Mouse (Mus musculus): ENCODE measurements around the gene Rere.

Rere gene

GRCm38 (mm10) chr4:150379313-150379712 lies 97.9 kb downstream of the Rere start:
- DNase-seq (ENCODE audit: low read depth in 2 of 2, low spot score in 2 of 2) = no peak

- DNase-seq (ENCODE audit: low read depth in 2 of 2, low spot score in 2 of 2) = no peak
Measured at GRCm38 (mm10) chr4:150379772-150380171, 98.3 kb downstream of the Rere start.

- no peak for DNase-seq (ENCODE audit: low read depth in 2 of 2, low spot score in 2 of 2)
Measured at GRCm38 (mm10) chr4:150380273-150380672, 98.8 kb downstream of the Rere start.

- no peak for DNase-seq (ENCODE audit: low read depth in 2 of 2, low spot score in 2 of 2)
Measured at GRCm38 (mm10) chr4:150382504-150382903, 101.1 kb downstream of the Rere start.

GRCm38 (mm10) chr4:150384405-150384804 lies 103.0 kb downstream of the Rere start:
- DNase-seq (ENCODE audit: low read depth in 2 of 2, low spot score in 2 of 2) = no peak

- DNase-seq (ENCODE audit: low read depth in 2 of 2, low spot score in 2 of 2) = no peak
Measured at GRCm38 (mm10) chr4:150384899-150385298, 103.5 kb downstream of the Rere start.

- DNase-seq (ENCODE audit: low read depth in 2 of 2, low spot score in 2 of 2) = no peak
Measured at GRCm38 (mm10) chr4:150388518-150388917, 107.1 kb downstream of the Rere start.

- no peak for DNase-seq (ENCODE audit: low read depth in 2 of 2, low spot score in 2 of 2)
Measured at GRCm38 (mm10) chr4:150393607-150394006, 112.2 kb downstream of the Rere start.

GRCm38 (mm10) chr4:150394091-150394490 lies 112.6 kb downstream of the Rere start:
- DNase-seq (ENCODE audit: low read depth in 2 of 2, low spot score in 2 of 2) = no peak

GRCm38 (mm10) chr4:150396339-150396738 lies 114.9 kb downstream of the Rere start:
- DNase-seq (ENCODE audit: low read depth in 2 of 2, low spot score in 2 of 2) = no peak

- no peak for DNase-seq (ENCODE audit: low read depth in 2 of 2, low spot score in 2 of 2)
Measured at GRCm38 (mm10) chr4:150396826-150397620, 115.6 kb downstream of the Rere start.

GRCm38 (mm10) chr4:150399032-150399431 lies 117.6 kb downstream of the Rere start:
- no peak for DNase-seq (ENCODE audit: low read depth in 2 of 2, low spot score in 2 of 2)

GRCm38 (mm10) chr4:150401830-150402607 lies 120.6 kb downstream of the Rere start:
- DNase-seq (ENCODE audit: low read depth in 2 of 2, low spot score in 2 of 2) = no peak

- DNase-seq (ENCODE audit: low read depth in 2 of 2, low spot score in 2 of 2) = no peak
Measured at GRCm38 (mm10) chr4:150402608-150402985, 121.2 kb downstream of the Rere start.

- no peak for DNase-seq (ENCODE audit: low read depth in 2 of 2, low spot score in 2 of 2)
Measured at GRCm38 (mm10) chr4:150403941-150404340, 122.5 kb downstream of the Rere start.

GRCm38 (mm10) chr4:150404583-150404982 lies 123.1 kb downstream of the Rere start:
- no peak for DNase-seq (ENCODE audit: low read depth in 2 of 2, low spot score in 2 of 2)

GRCm38 (mm10) chr4:150405786-150406185 lies 124.3 kb downstream of the Rere start:
- DNase-seq (ENCODE audit: low read depth in 2 of 2, low spot score in 2 of 2) = no peak

- DNase-seq (ENCODE audit: low read depth in 2 of 2, low spot score in 2 of 2) = no peak
Measured at GRCm38 (mm10) chr4:150406320-150406719, 124.9 kb downstream of the Rere start.

GRCm38 (mm10) chr4:150406821-150407220 lies 125.4 kb downstream of the Rere start:
- no peak for DNase-seq (ENCODE audit: low read depth in 2 of 2, low spot score in 2 of 2)

- DNase-seq (ENCODE audit: low read depth in 2 of 2, low spot score in 2 of 2) = no peak
Measured at GRCm38 (mm10) chr4:150414296-150414695, 132.8 kb downstream of the Rere start.

- DNase-seq (ENCODE audit: low read depth in 2 of 2, low spot score in 2 of 2) = no peak
Measured at GRCm38 (mm10) chr4:150414759-150415158, 133.3 kb downstream of the Rere start.

GRCm38 (mm10) chr4:150415227-150415969 lies 134.0 kb downstream of the Rere start:
- DNase-seq (ENCODE audit: low read depth in 2 of 2, low spot score in 2 of 2) = no peak

All from CD8-positive naive resting alpha-beta T cell, adult 2 months (primary cell).